Mouse (Mus musculus) erythroblast, embryonic 14.5 days (primary cell): Measurements from ENCODE around the gene Tmem45a. TPM values are rescaled to one million over a fixed set of nuclear protein-coding genes. Genes with fewer than 3 reads are reported as not detected.

Experiments used
- H3K27me3 ChIP-seq: 2 replicates; pipeline ENCODE4 v1.6.1; 2012; ENCODE audit warnings: inconsistent platforms; ENCODE audit not compliant: control insufficient read depth
- H3K36me3 ChIP-seq: 2 replicates; pipeline ENCODE4 v1.6.1; 2012; ENCODE audit warnings: mild to moderate bottlenecking, inconsistent platforms; ENCODE audit not compliant: control insufficient read depth
- H3K4me1 ChIP-seq: 2 replicates; pipeline ENCODE4 v1.6.1; 2012; ENCODE audit warnings: inconsistent platforms; ENCODE audit not compliant: control insufficient read depth
- H3K4me3 ChIP-seq: replicated peaks from 2 replicates; pipeline ENCODE3; 2012; ENCODE audit warnings: moderate library complexity, mild to moderate bottlenecking, inconsistent platforms
- H3K9me3 ChIP-seq: 2 replicates; pipeline ENCODE4 v1.6.1; 2012; ENCODE audit warnings: low read length, inconsistent platforms, mixed read lengths; ENCODE audit not compliant: control insufficient read depth
- GATA1 ChIP-seq: IDR thresholded peaks from 2 replicates; pipeline ENCODE4 v1.6.1; 2012; ENCODE audit warnings: low read length, inconsistent platforms, mixed read lengths
- TAL1 ChIP-seq: IDR thresholded peaks from 3 replicates; pipeline ENCODE4 v1.6.1; 2012; ENCODE audit warnings: low read length, inconsistent platforms, mixed read lengths
- polyA plus RNA-seq: library from polyadenylated mRNA; stranded (reverse); fragments of >175 nt; gene quantifications from 2 replicates; pipeline ENCODE4 v1.2.3, GENCODE M21; 2012

Tmem45a gene
- polyA plus RNA-seq, 1 experiment, result not detected

GRCm38 (mm10) chr16:56800946-56801345 lies 85.0 kb downstream of the Tmem45a start:
- H3K27me3 ChIP-seq, result no peaks in the 10 kb centered on the region
- TF ChIP-seq GATA1, result no peak
- TF ChIP-seq TAL1, result no peak
- peaks cover 46% of the 10 kb centered on the region for H3K4me1 ChIP-seq
- peak overlapping the region; percentile 10 for H3K4me3 ChIP-seq
- H3K9me3 ChIP-seq, result no peaks in the 10 kb centered on the region
- no peaks in the 10 kb centered on the region for H3K36me3 ChIP-seq

- no peaks in the 10 kb centered on the region for H3K9me3 ChIP-seq
- H3K27me3 ChIP-seq, result no peaks in the 10 kb centered on the region
- peaks cover 48% of the 10 kb centered on the region for H3K4me1 ChIP-seq
- no peaks in the 10 kb centered on the region for H3K36me3 ChIP-seq
- TF ChIP-seq TAL1, result no peak
- TF ChIP-seq GATA1, result no peak
- H3K4me3 ChIP-seq, result no peak overlapping the region
Observed at GRCm38 (mm10) chr16:56800469-56800868, 85.5 kb downstream of the Tmem45a start.

- no peak overlapping the region for H3K4me3 ChIP-seq
- no peaks in the 10 kb centered on the region for H3K27me3 ChIP-seq
- no peaks in the 10 kb centered on the region for H3K36me3 ChIP-seq
- no peaks in the 10 kb centered on the region for H3K9me3 ChIP-seq
- TF ChIP-seq TAL1, result no peak
- no peak for TF ChIP-seq GATA1
- H3K4me1 ChIP-seq, result peaks cover 48% of the 10 kb centered on the region
Observed at GRCm38 (mm10) chr16:56799541-56800029, 86.4 kb downstream of the Tmem45a start.

- H3K9me3 ChIP-seq, result no peaks in the 10 kb centered on the region
- H3K4me3 ChIP-seq, result no peak overlapping the region
- H3K4me1 ChIP-seq, result peaks cover 48% of the 10 kb centered on the region
- no peaks in the 10 kb centered on the region for H3K27me3 ChIP-seq
- no peak for TF ChIP-seq GATA1
- no peak for TF ChIP-seq TAL1
- no peaks in the 10 kb centered on the region for H3K36me3 ChIP-seq
Observed at GRCm38 (mm10) chr16:56798873-56799272, 87.1 kb downstream of the Tmem45a start.

- TF ChIP-seq TAL1, result no peak
- TF ChIP-seq GATA1, result no peak
- H3K4me3 ChIP-seq, result no peak within 1 kb of the TSS
- no peaks in the 10 kb centered on the region for H3K9me3 ChIP-seq
- H3K36me3 ChIP-seq, result no peaks in the 10 kb centered on the region
- H3K27me3 ChIP-seq, result no peaks in the 10 kb centered on the region
- H3K4me1 ChIP-seq, result peaks cover 22% of the 10 kb centered on the region
Observed at GRCm38 (mm10) chr16:56795481-56796139, 90.4 kb downstream of the Tmem45a start, which contains the start of gene Adgrg7. TSS of gene Adgrg7 (minus strand) at chr16:56795855.

- Histone ChIP-seq H3K36me3 (no peaks in the 10 kb centered on the region), H3K4me1 (peaks cover 14% of the 10 kb centered on the region), H3K4me3 (no peak overlapping the region), H3K27me3 (no peaks in the 10 kb centered on the region), H3K9me3 (no peaks in the 10 kb centered on the region)
- TF ChIP-seq GATA1 (no peak), TAL1 (no peak)
Observed at GRCm38 (mm10) chr16:56794383-56795144, 91.4 kb downstream of the Tmem45a start.

GRCm38 (mm10) chr16:56793778-56794177 lies 92.2 kb downstream of the Tmem45a start:
- Histone ChIP-seq H3K36me3 (no peaks in the 10 kb centered on the region), H3K27me3 (no peaks in the 10 kb centered on the region), H3K4me1 (peaks cover 6% of the 10 kb centered on the region), H3K4me3 (no peak overlapping the region), H3K9me3 (no peaks in the 10 kb centered on the region)
- no peak for TF ChIP-seq TAL1
- no peak for TF ChIP-seq GATA1

GRCm38 (mm10) chr16:56785943-56786342 lies 100.0 kb downstream of the Tmem45a start:
- Histone ChIP-seq H3K36me3 (no peaks in the 10 kb centered on the region), H3K4me1 (no peaks in the 10 kb centered on the region), H3K9me3 (no peaks in the 10 kb centered on the region), H3K4me3 (no peak overlapping the region), H3K27me3 (no peaks in the 10 kb centered on the region)
- no peak for TF ChIP-seq GATA1
- TF ChIP-seq TAL1, result no peak

GRCm38 (mm10) chr16:56771163-56772105 lies 114.5 kb downstream of the Tmem45a start:
- Histone ChIP-seq H3K4me3 (no peak overlapping the region), H3K27me3 (no peaks in the 10 kb centered on the region), H3K9me3 (no peaks in the 10 kb centered on the region), H3K36me3 (no peaks in the 10 kb centered on the region), H3K4me1 (no peaks in the 10 kb centered on the region)
- TF ChIP-seq TAL1 (no peak), GATA1 (no peak)

Other genes with a start within 250 kb of the Tmem45a start
- 2.6 and 4.0 TPM in 2 replicates for gene Tfg, start 168.7 kb downstream of the Tmem45a start, polyA plus RNA-seq
- 0.01 TPM in 1 of 2 replicates, not detected in the other for gene Adgrg7, start 90.3 kb downstream of the Tmem45a start, polyA plus RNA-seq
- 0.09 TPM in 1 of 2 replicates, not detected in the other for gene Lnp1, start 41.9 kb upstream of the Tmem45a start, polyA plus RNA-seq
- gene Tmem45a2, start 185.2 kb upstream of the Tmem45a start, polyA plus RNA-seq, result not detected in 2 replicates
- 0.73 and 0.90 TPM in 2 replicates for gene Tomm70a, start 235.5 kb upstream of the Tmem45a start, polyA plus RNA-seq